Mouse (Mus musculus) cerebellum, adult 2 months (tissue): ENCODE data around the gene Lsamp. TPM values are rescaled to one million over a fixed set of nuclear protein-coding genes. Genes with fewer than 3 reads are reported as not detected.

Experiments
- DNase-seq, 2 experiments: peaks; one replicate each; pipeline ENCODE4 v3.0.0; 2021
- H3K27ac ChIP-seq: fragments of 200-500 bp; 2 replicates; pipeline ENCODE4 v1.5.1; 2012; ENCODE audit warnings: low read length, control low read depth, inconsistent platforms; ENCODE audit not compliant: insufficient read depth
- H3K27me3 ChIP-seq: fragments of 200-500 bp; 2 replicates; pipeline ENCODE4 v1.6.1; 2012; ENCODE audit warnings: inconsistent platforms, mild to moderate bottlenecking, low read length, moderate library complexity; ENCODE audit not compliant: control insufficient read depth, insufficient read depth
- H3K4me1 ChIP-seq: fragments of 200-500 bp; 2 replicates; pipeline ENCODE4 v1.6.1; 2011; ENCODE audit warnings: low read length; ENCODE audit not compliant: control insufficient read depth, insufficient read depth
- H3K4me3 ChIP-seq: fragments of 200-500 bp; replicated peaks from 2 replicates; pipeline ENCODE3; 2011; ENCODE audit warnings: mild to moderate bottlenecking, low read depth, low read length, control low read depth; ENCODE audit not compliant: insufficient read depth
- CTCF ChIP-seq: fragments of 200-500 bp; IDR thresholded peaks from 2 replicates; pipeline ENCODE4 v1.5.1; 2011; ENCODE audit warnings: low read depth, mild to moderate bottlenecking, control low read depth, low read length, moderate library complexity, borderline replicate concordance; ENCODE audit not compliant: insufficient read depth
- POLR2A ChIP-seq: fragments of 200-500 bp; IDR thresholded peaks from 2 replicates; pipeline ENCODE4 v1.6.1; 2011; ENCODE audit warnings: low read length, control low read depth, borderline replicate concordance; ENCODE audit not compliant: insufficient read depth
- WGBS: fragments of 180-500 bp; shearing (Covaris S2); methylation state at CpG from one replicate; pipeline ENCODE4 v1.1.7; 2018; 5-methylcytosine and 5-hydroxymethylcytosine counted together
- polyA plus RNA-seq: library from polyadenylated mRNA; depleted of rRNA; stranded (reverse); fragments of >200 nt; gene quantifications from 2 replicates; pipeline ENCODE4 v1.2.3, GENCODE M21; 2012

Lsamp gene
- polyA plus RNA-seq, 1 experiment, result 143 TPM

GRCm38 (mm10) chr16:40831536-40831935, 847.4 kb downstream of the Lsamp start:
- no peak overlapping the region for H3K27ac ChIP-seq
- no peak for TF ChIP-seq CTCF
- TF ChIP-seq POLR2A, result no peak
- peak in 1 of 2 experiments; percentile 13 for DNase-seq

DNA sequence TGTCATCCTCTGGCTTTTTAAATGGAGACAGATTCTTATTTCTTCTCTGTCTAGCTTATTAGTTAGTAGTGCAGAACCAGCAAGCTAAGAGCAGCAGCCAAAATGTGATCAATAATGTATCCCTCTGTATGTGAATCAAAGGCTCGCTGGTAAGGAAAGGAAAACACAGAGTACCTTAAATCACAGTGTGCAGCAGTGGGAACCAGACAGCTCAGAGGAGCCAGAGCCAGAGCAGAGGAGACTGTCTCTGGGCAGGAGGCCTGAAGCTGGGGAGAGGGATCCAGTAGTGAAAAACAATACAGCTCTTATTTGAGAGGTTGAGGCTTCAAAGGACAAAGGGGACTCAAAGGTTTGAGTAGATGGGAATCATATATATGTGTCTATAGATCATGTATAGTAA, 857.6 kb downstream of the Lsamp start:
- DNase-seq, result no peak
- Histone ChIP-seq H3K27me3 (no peaks in the 10 kb centered on the region), H3K27ac (no peak overlapping the region), H3K4me1 (no peaks in the 10 kb centered on the region), H3K4me3 (no peak overlapping the region)
- TF ChIP-seq POLR2A (no peak), CTCF (no peak)
- WGBS, result 70% methylated on average over 1 of the region's 1 CpGs

More at GRCm38 (mm10) chr16:40831536-40831935, 847.4 kb downstream of the Lsamp start:
- Histone ChIP-seq H3K27me3 (no peaks in the 10 kb centered on the region), H3K4me1 (no peaks in the 10 kb centered on the region), H3K4me3 (no peak overlapping the region)

DNA sequence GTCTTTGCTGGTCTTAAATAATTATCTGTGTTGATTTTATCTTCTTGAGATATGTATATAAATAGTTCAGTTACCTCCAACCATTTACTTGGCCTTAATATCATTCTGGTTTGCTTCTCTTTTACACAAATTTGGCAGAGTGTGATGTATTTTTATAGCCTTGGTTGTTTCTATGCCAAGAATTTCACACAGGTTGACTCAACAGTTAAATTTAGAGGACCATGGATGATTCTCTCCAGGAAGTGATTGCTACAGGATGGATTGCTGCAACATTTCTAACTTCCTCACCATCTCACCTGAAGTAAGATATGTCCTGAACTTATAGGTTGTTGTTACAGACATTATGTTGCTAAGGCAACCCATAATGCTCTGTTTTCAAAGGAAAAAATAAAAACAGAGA, 882.6 kb downstream of the Lsamp start:
- DNase-seq, result peak in 1 of 2 experiments; percentile 32
- no peaks in the 10 kb centered on the region for H3K27me3 ChIP-seq
- no peaks in the 10 kb centered on the region for H3K4me1 ChIP-seq
- no peak overlapping the region for H3K27ac ChIP-seq
- H3K4me3 ChIP-seq, result no peak overlapping the region
- no peak for TF ChIP-seq CTCF

- Histone ChIP-seq H3K27ac (no peak overlapping the region), H3K4me3 (no peak overlapping the region), H3K4me1 (no peaks in the 10 kb centered on the region), H3K27me3 (no peaks in the 10 kb centered on the region)
- DNase-seq, result peak in 1 of 2 experiments; percentile 8
- 31% methylated on average over 4 of the region's 4 CpGs for WGBS
- no peak for TF ChIP-seq POLR2A
- no peak for TF ChIP-seq CTCF
Observed at GRCm38 (mm10) chr16:40878301-40878700, 894.1 kb downstream of the Lsamp start.

DNA sequence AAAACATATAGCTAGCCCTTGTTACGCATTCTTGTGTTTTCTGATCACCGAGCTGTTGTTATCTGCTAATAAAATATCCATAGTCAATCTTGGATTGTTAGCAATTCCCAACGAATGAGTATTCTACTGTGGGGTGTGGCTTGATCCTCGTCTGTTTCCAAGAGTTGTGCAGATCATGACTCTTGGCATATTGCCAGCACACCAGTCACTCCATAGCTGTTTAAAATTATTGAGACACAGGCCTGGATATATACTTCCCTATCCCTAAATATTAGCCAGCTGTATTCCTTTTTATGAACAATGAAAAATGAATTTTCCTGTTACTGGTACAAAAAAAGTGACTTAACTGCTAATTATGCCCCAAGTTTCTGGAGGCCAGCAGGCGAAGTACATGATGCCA, 897.8 kb downstream of the Lsamp start:
- TF ChIP-seq POLR2A (no peak), CTCF (no peak)
- H3K27ac ChIP-seq, result no peak overlapping the region
- DNase-seq, result no peak
- H3K27me3 ChIP-seq, result no peaks in the 10 kb centered on the region
- H3K4me3 ChIP-seq, result no peak overlapping the region
- WGBS, result 72% methylated on average over 5 of the region's 5 CpGs
- H3K4me1 ChIP-seq, result no peaks in the 10 kb centered on the region

DNA sequence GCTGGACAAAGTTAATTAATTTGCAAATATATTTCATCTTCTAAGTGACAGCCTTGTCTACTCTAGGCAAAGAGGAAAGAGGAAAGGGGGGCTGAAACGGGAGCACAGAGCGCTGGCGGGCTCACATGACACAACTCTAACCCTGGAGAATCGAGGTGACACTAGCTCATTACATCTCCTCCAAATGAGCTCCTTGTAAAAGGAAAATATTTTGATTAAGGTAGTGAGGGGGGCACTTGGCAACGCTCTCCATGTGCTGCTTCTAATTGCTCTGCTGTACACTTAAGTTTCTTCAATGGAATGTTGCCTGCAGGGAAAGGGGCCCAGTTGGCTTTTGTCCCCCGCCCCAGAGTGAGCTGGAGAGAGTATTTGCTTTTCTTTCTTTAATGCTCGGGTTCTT, 907.2 kb downstream of the Lsamp start:
- H3K4me3 ChIP-seq, result no peak overlapping the region
- no peak for DNase-seq
- no peak overlapping the region for H3K27ac ChIP-seq
- no peaks in the 10 kb centered on the region for H3K4me1 ChIP-seq
- 42% methylated on average over 7 of the region's 7 CpGs for WGBS
- TF ChIP-seq POLR2A (no peak), CTCF (no peak)
- no peaks in the 10 kb centered on the region for H3K27me3 ChIP-seq

DNA sequence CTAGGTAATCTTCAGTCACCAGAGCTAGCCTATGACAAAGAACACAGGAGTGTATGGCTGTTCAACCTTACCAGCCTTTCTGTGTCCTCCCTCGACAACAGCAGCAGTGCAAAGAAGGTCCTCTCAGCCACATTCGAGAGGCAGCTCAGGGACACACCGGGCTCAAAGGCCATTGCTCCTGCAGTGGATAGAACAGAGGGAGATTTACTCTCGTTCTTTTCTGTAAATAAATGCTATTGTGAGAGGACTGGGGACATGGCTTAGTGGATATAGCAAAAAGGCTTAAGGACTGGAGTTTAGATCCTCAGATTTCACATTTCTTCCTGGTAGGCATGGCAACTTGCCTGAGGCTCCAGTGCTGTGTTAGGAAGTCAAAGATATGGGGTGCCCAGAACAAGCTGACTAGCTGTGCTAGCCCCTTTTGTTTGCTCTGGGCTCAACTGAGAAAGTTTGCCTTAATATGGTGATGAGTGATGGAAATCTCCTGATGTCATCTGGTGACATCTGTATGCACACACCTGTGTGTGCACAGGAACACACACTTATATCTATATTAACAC, 913.7 kb downstream of the Lsamp start:
- no peak overlapping the region for H3K4me3 ChIP-seq
- H3K27me3 ChIP-seq, result no peaks in the 10 kb centered on the region
- no peak for DNase-seq
- no peak for TF ChIP-seq CTCF
- TF ChIP-seq POLR2A, result no peak
- H3K27ac ChIP-seq, result no peak overlapping the region
- no peaks in the 10 kb centered on the region for H3K4me1 ChIP-seq
- WGBS, result 52% methylated on average over 4 of the region's 4 CpGs

- Histone ChIP-seq H3K4me3 (no peak overlapping the region), H3K27ac (no peak overlapping the region), H3K27me3 (no peaks in the 10 kb centered on the region), H3K4me1 (no peaks in the 10 kb centered on the region)
- no peak for DNase-seq
- TF ChIP-seq POLR2A, result no peak
- TF ChIP-seq CTCF, result no peak
- WGBS, result 49% methylated on average over 1 of the region's 1 CpGs
Observed at GRCm38 (mm10) chr16:40907892-40908291, 923.7 kb downstream of the Lsamp start.
